Mouse (Mus musculus) spleen, adult 2 months (tissue): ENCODE measurements around the gene Mtg1.

Experiments used
- CTCF ChIP-seq: fragments of 200-500 bp; IDR thresholded peaks from 2 replicates; pipeline ENCODE4 v1.5.1; 2011; ENCODE audit warnings: mild to moderate bottlenecking, inconsistent platforms; ENCODE audit not compliant: insufficient read depth, insufficient read length, insufficient replicate concordance; ENCODE audit errors: extremely low read depth
- POLR2A ChIP-seq: fragments of 200-500 bp; IDR thresholded peaks from 2 replicates; pipeline ENCODE4 v1.6.1; 2011; ENCODE audit warnings: low read depth, low read length, inconsistent platforms

DNA sequence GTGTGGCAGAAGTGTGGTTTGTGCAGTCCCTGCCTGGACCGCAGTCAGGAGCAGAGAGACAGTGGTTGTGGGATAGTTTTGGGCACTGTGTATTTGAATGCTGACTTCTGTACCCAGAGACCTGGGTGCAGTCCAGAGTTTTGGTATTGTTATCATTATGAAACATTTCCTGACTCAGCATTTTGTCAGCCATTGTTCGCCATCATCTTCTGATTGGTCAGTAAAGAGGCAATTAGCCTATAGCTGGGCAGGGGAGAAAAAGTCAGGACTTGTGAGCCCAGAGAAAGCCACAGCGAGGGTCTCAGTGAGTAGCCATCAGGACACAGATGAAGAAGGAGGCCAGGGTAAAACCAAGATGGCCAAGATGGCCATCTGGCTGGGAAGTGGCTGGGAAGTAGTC, 23.0 kb downstream of the Mtg1 start:
- TF ChIP-seq POLR2A (no peak), CTCF (no peak)
